14 mouse cellular contexts compared by ENCODE assay signal in genomic region chr2:125764531-125764930, GRCm38 (mm10).
"Had no signal": no experiment of that assay in that cellular context is flagged by ENCODE, and none has a peak within 500 bp of the region (broad histone marks: within the 10 kb centered on the region; RNA-seq: fewer than 3 reads in every experiment).

No protein-coding gene starts in this region.

- H3K4me1 ChIP-seq: neural tube, embryonic 15.5 days; stomach, embryonic 15.5 days had no signal

- H3K27ac ChIP-seq: neural tube, embryonic 15.5 days; stomach, embryonic 15.5 days; stomach, postnatal 0 days had no signal

- H3K9me3 ChIP-seq: neural tube, embryonic 15.5 days; stomach, embryonic 15.5 days had no signal

- H3K27me3 ChIP-seq: neural tube, embryonic 15.5 days; stomach, embryonic 15.5 days had no signal

- H3K9ac ChIP-seq: neural tube, embryonic 15.5 days; stomach, embryonic 15.5 days had no signal

- H3K4me2 ChIP-seq: neural tube, embryonic 15.5 days; stomach, embryonic 15.5 days had no signal

- DNase-seq: right cerebral cortex, adult 18-20 months; right cerebral cortex, postnatal 14 days; right cerebral cortex, postnatal 25 days; right cerebral cortex, postnatal 4 days; spleen, adult 18-20 months; thymus, adult 18-20 months; thymus, adult 2 months; thymus, postnatal 14 days; thymus, postnatal 25 days; thymus, postnatal 36 days; thymus, postnatal 4 days had no signal

- H3K4me3 ChIP-seq: neural tube, embryonic 15.5 days; stomach, embryonic 15.5 days had no signal
